Mouse (Mus musculus) liver, embryonic 11.5 days (tissue): ENCODE data around the gene Ccdc96. TPM values are rescaled to one million over a fixed set of nuclear protein-coding genes. Genes with fewer than 3 reads are reported as not detected.

ENCODE experiments used
- ATAC-seq: fragments of 200-750 bp; cut with Nextera tagmentation; replicated peaks from 2 replicates; pipeline ENCODE4 v1.8.0; 2017; ENCODE audit warnings: moderate number of reproducible peaks, mild to moderate bottlenecking, moderate TSS enrichment, moderate library complexity; ENCODE audit not compliant: low FRiP score
- DNase-seq: peaks from one replicate; pipeline ENCODE4 v3.0.0-alpha.2; 2017; ENCODE audit warnings: low spot score
- H3K27ac ChIP-seq: fragments of 300-500 bp; sonication (generic); 2 replicates; pipeline ENCODE4 v1.5.1; 2014; ENCODE audit warnings: mild to moderate bottlenecking, low read depth, low read length, control low read depth
- H3K27me3 ChIP-seq: fragments of 300-500 bp; sonication (generic); replicated peaks from 2 replicates; pipeline ENCODE4 v1.6.1; 2014; ENCODE audit warnings: low read length, mixed read lengths; ENCODE audit not compliant: control insufficient read depth, insufficient read depth
- H3K36me3 ChIP-seq: fragments of 300-500 bp; sonication (generic); 2 replicates; pipeline ENCODE4 v1.6.1; 2014; ENCODE audit warnings: mild to moderate bottlenecking, low read length, moderate library complexity, mixed read lengths; ENCODE audit not compliant: control insufficient read depth, insufficient read depth
- H3K4me1 ChIP-seq: fragments of 300-500 bp; sonication (generic); replicated peaks from 2 replicates; pipeline ENCODE4 v1.6.1; 2014; ENCODE audit warnings: low read length, mixed read lengths; ENCODE audit not compliant: control insufficient read depth, insufficient read depth
- H3K4me2 ChIP-seq: fragments of 300-500 bp; sonication (generic); 2 replicates; pipeline ENCODE4 v1.6.1; 2014; ENCODE audit warnings: mild to moderate bottlenecking, control low read depth, moderate library complexity
- H3K4me3 ChIP-seq: fragments of 300-500 bp; sonication (generic); 2 replicates; pipeline ENCODE4 v1.5.1; 2014; ENCODE audit warnings: low read depth, low read length, control low read depth
- H3K9ac ChIP-seq: fragments of 300-500 bp; sonication (generic); 2 replicates; pipeline ENCODE4 v1.6.1; 2014; ENCODE audit warnings: low read depth, low read length, control low read depth
- H3K9me3 ChIP-seq: fragments of 300-500 bp; sonication (generic); 2 replicates; pipeline ENCODE4 v1.6.1; 2016; ENCODE audit warnings: low read length, inconsistent platforms, mixed read lengths; ENCODE audit not compliant: control insufficient read depth
- WGBS: fragments of 180-500 bp; shearing (Covaris S2); extraction: QIAGEN DNeasy Blood & Tissue Kit; methylation state at CpG from one replicate; pipeline ENCODE4 v1.1.7; 2014; 5-methylcytosine and 5-hydroxymethylcytosine counted together
- polyA plus RNA-seq: library from polyadenylated mRNA; unstranded; fragments of >200 nt; fragmentation: Nextera tagmentation; extraction: Ambion mirVana; gene quantifications from 2 replicates; pipeline ENCODE4 v1.2.1, GENCODE M21; 2014

Gene Ccdc96
- 0.26 and 0.34 TPM in 2 replicates for polyA plus RNA-seq

DNA sequence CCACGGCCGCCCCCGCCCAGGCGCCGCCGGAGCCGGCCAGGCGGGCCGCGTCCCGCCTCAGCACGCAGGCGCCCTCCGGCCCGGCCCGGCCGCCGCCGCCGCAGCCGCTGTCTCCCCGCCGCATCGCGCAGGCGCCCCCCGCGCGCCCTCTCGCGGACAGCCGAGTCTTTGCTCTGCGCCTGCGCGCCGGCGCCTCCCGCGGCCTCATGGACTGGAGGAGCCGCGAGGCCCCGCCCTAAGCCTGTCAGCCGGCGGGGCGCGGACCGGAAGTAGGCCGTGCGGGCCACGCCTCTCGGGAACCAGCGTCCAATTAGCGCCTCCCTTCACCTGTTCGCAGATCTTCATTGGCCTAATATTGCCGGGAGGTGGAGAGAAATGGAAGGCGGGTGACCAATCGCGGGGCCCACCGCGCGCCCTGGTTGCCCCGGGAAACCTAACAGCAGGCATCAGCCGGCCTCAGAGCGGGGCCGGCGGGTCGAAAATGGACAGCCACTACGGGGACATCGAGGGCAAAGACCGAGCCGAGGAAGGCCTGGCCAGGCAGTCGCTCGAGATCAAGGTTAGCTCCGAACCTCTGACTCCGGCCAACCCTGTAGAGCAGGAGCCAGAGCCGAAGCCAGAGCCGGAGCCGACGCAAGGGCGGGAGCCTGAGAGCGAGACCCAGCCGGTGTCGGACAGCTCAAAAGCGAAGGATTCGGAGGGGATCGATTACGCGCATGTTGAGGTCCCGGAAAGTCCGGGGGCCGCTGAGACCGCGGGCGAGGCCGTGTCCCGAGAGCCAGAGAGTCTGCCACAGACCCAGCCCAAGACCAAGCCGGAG, at the start of gene Ccdc96, which contains the start of gene Tada2b:
Gene Ccdc96 (plus strand): TSS at position 418 of the 820 bp plus-strand sequence.
Gene Tada2b (minus strand): TSS at position 115 of the 820 bp plus-strand sequence.
- Histone ChIP-seq H3K9me3 (no peaks in the 10 kb centered on the region), H3K27me3 (peaks cover 14% of the 10 kb centered on the region), H3K4me1 (peaks cover 35% of the 10 kb centered on the region), H3K27ac (peak within 1 kb of the TSS; percentile 26; the same call in 1 of the 2 replicates), H3K4me2 (peak within 1 kb of the TSS; percentile 100), H3K9ac (peak within 1 kb of the TSS; percentile 93), H3K4me3 (peak within 1 kb of the TSS; percentile 88), H3K36me3 (no peaks in the 10 kb centered on the region)
- under 1% methylated on average over 91 of the region's 97 CpGs for WGBS
- ATAC-seq: peak; percentile 98
- DNase-seq: peak; percentile 96

DNA sequence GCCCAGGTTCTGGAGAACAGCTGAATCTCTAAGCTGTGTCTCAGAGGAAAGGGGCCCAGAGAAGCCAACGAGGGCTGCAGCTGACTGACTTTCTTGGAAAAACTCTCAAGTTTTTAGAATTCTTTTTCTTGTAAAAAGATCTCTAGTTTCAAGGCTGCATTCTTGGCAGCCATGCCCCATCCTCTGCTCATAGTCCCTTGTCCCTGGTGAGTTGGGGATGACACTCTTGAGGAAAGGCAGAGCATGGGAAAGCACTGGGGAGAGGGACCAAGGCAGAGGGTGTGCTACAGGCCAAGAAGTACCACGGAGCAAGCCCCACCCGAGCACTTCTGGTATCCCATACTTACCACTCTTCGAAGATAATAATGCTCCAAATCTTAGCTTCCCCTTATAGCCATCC, 47.5 kb upstream of the Ccdc96 start:
- no peaks in the 10 kb centered on the region for H3K36me3 ChIP-seq
- H3K4me2 ChIP-seq: no peak overlapping the region
- H3K27ac ChIP-seq: no peak overlapping the region
- 64% methylated on average over 4 of the region's 4 CpGs for WGBS
- DNase-seq: no peak
- ATAC-seq: no peak
- H3K9me3 ChIP-seq: no peaks in the 10 kb centered on the region
- H3K4me3 ChIP-seq: no peak overlapping the region
- no peaks in the 10 kb centered on the region for H3K4me1 ChIP-seq
- no peak overlapping the region for H3K9ac ChIP-seq
- no peaks in the 10 kb centered on the region for H3K27me3 ChIP-seq

DNA sequence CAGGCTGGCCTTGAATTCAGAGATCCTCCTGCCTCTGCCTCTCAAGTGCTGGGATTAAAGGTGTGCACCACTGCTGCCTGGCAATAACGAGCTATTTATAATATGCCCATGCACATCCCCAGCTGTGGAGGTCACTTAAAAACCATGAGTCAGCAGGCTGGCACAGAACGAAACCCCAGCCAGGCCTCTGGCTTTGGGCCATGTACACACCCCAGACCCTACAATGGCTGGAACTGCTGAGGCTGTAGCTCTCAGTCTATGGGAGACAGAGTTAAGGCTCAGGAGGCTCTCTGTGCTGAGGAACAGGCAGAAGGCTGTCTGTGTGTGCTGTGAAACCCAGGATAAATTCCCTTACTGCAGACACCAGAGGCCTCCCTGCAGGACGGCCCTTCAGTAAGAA, 43.6 kb upstream of the Ccdc96 start:
- Histone ChIP-seq H3K9ac (no peak overlapping the region), H3K9me3 (no peaks in the 10 kb centered on the region), H3K4me1 (no peaks in the 10 kb centered on the region), H3K27ac (no peak overlapping the region), H3K36me3 (no peaks in the 10 kb centered on the region), H3K27me3 (peaks cover 12% of the 10 kb centered on the region), H3K4me2 (no peak overlapping the region), H3K4me3 (no peak overlapping the region)
- WGBS: 75% methylated on average over 3 of the region's 3 CpGs
- ATAC-seq (no peak), DNase-seq (no peak)

DNA sequence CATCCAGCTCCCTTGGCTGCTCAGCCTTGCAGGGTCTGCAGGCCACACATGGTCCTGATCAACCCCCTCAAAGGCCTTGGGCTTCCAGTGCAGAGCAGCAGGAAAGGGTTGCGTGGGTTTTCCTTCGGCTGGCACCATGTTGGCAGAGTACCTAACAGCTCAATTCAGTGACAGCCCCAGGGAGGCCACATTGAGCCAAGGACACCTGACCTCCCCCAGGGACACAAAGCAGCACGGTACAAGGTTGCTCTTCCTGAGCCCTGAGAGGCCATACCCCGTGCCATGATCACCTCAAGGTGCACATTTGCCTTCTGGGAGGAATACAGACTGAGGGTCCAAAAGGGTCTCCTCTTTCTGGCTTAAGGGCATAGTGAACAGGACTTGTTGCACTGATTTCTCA, 39.8 kb upstream of the Ccdc96 start:
- Histone ChIP-seq H3K4me2 (no peak overlapping the region), H3K4me3 (no peak overlapping the region), H3K27me3 (peaks cover 19% of the 10 kb centered on the region), H3K9me3 (no peaks in the 10 kb centered on the region), H3K4me1 (no peaks in the 10 kb centered on the region), H3K9ac (no peak overlapping the region), H3K36me3 (no peaks in the 10 kb centered on the region), H3K27ac (no peak overlapping the region)
- no peak for ATAC-seq
- 50% methylated on average over 4 of the region's 4 CpGs for WGBS
- no peak for DNase-seq

DNA sequence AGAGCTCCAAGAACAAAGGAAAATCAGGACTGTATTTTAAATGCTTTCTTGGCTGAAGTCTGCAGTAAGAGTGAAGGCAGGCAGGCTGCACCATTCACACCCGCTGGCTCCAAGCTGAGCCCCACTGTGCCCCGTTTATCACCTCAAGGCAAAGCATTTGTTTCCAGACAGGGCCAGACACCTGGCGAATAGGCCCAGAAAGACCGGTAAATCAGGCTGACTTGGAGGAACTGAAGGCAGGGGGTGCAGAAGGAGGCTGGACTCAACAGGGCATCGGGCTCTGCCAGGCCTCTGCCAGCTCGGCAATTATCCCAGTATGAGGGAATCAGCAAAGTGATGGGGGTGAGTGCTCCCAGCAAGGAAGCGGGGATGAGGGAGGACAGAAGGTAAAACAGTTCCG, 39.4 kb upstream of the Ccdc96 start:
- 26% methylated on average over 8 of the region's 8 CpGs for WGBS
- Histone ChIP-seq H3K9ac (no peak overlapping the region), H3K27me3 (peaks cover 19% of the 10 kb centered on the region), H3K27ac (no peak overlapping the region), H3K4me2 (no peak overlapping the region), H3K36me3 (no peaks in the 10 kb centered on the region), H3K9me3 (no peaks in the 10 kb centered on the region), H3K4me1 (no peaks in the 10 kb centered on the region), H3K4me3 (no peak overlapping the region)
- DNase-seq (no peak), ATAC-seq (no peak)

DNA sequence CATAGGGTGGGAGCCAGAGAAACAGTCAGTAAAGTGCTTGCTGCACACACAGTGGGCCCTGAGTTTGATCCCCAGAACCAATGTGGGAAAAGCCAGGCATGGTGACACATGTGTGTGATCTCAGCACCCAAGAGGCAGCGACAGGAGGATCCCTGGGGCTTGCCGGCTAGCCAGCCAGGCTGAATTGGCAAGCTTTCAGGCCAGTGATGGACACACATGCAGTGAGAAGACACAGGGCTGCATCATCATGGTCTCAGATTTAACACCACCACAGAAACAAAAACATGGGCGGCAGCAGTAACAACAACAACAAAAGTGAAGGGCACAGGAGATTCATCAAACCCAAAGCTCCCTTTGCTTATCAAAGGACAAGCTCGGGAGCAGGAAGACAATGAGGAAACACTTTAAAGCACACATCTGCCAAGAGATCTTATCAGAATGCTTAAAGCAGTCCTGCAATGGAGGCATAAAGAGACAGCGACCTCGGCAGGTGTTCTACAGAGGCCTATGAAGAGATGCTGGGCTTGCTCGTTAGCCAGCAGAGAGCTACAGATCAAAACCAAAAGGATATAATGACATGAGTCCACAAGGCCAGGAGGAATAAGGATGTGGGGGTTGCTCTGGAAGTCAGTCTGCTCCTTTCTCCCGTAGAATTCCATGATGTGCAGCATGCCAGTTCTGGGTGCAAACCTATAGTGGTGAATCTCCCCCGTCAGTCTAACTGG, 38.1 kb upstream of the Ccdc96 start:
- Histone ChIP-seq H3K4me1 (peaks cover 3% of the 10 kb centered on the region; the same call in 1 of the 2 replicates), H3K27me3 (peaks cover 19% of the 10 kb centered on the region), H3K4me2 (no peak overlapping the region), H3K9me3 (no peaks in the 10 kb centered on the region), H3K27ac (no peak overlapping the region), H3K4me3 (no peak overlapping the region), H3K36me3 (no peaks in the 10 kb centered on the region), H3K9ac (no peak overlapping the region)
- 36% methylated on average over 9 of the region's 9 CpGs for WGBS
- no peak for DNase-seq
- no peak for ATAC-seq

DNA sequence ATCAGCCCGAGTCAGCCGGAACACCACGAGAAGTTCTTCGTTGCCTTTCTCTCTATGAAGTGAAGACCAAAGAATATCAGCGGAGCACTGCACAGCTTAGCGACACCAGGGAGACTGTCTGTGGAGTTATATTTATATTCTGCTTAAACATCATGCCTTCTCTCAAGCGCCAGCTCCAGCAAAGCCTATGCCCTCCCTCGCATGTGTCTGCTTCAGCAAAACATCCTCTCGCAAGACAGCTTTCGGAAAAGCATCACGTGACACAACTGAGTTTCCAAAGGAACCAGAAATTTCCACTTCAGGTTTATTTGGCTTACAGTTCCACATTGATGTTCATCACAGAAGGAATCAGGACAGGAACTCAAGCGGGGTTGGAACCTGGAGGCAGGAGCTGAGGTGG, 36.5 kb upstream of the Ccdc96 start:
- ATAC-seq (no peak), DNase-seq (no peak)
- peaks cover 19% of the 10 kb centered on the region for H3K27me3 ChIP-seq
- H3K4me3 ChIP-seq: no peak overlapping the region
- H3K4me2 ChIP-seq: no peak overlapping the region
- H3K27ac ChIP-seq: no peak overlapping the region
- H3K9me3 ChIP-seq: no peaks in the 10 kb centered on the region
- no peak overlapping the region for H3K9ac ChIP-seq
- no peaks in the 10 kb centered on the region for H3K36me3 ChIP-seq
- WGBS: 85% methylated on average over 12 of the region's 12 CpGs
- H3K4me1 ChIP-seq: peaks cover 6% of the 10 kb centered on the region; the same call in 1 of the 2 replicates

DNA sequence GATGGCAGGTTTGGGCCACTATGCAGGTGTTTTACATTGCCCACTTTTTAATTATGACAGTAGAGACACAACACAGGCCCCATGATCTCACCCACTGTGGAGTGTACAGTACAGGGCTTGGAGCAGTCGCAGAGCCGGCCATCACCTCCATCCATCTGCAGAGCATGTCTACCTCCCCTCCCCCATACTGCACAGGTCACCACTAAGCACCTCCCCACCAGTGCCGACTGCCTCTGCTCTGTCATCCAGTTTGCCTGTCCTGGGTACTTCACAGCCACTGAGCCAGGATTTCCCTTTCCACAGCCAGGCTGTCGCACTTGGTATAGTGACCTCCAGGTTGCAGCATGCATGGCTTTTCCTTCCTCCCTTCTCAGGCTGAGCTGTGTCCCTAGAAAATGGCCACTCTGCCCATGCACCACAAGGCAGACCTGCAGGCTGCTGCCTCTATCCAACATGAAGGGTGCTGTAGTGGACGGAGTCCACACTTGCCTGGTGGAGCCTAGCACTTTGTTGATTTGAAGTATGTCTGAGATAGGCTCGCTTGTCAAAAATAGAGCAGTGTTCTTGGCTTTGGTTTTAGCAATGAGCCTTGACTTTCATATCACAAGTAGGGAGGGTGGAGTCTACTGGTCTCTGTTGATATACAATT, 34.6 kb upstream of the Ccdc96 start:
- Histone ChIP-seq H3K4me2 (no peak overlapping the region), H3K9me3 (no peaks in the 10 kb centered on the region), H3K4me1 (peaks cover 6% of the 10 kb centered on the region; the same call in 1 of the 2 replicates), H3K27me3 (peaks cover 16% of the 10 kb centered on the region), H3K4me3 (no peak overlapping the region), H3K36me3 (no peaks in the 10 kb centered on the region), H3K9ac (no peak overlapping the region), H3K27ac (no peak overlapping the region)
- 60% methylated on average over 6 of the region's 6 CpGs for WGBS
- ATAC-seq: no peak
- DNase-seq: no peak
